Mouse (Mus musculus): ENCODE data around the gene Pitx2. TPM values are rescaled to one million over a fixed set of nuclear protein-coding genes. Genes with fewer than 3 reads are reported as not detected.

Gene Pitx2
- polyA plus RNA-seq, 1 experiment, result 0.11 TPM

GRCm38 (mm10) chr3:129208031-129208380 lies 8.3 kb downstream of the Pitx2 start:
- Histone ChIP-seq H3K9me3 (peaks cover 20% of the 10 kb centered on the region), H3K4me1 (peaks cover 27% of the 10 kb centered on the region), H3K36me3 (replicated peaks; ENCODE audit: low read length) (no peaks in the 10 kb centered on the region), H3K4me3 (replicated peaks) (no peak overlapping the region), H3K27me3 (replicated peaks) (peaks cover 96% of the 10 kb centered on the region)
- no peak for TF ChIP-seq GATA1 (IDR thresholded peaks at IDR 0.05; ENCODE audit: borderline replicate concordance, low read length)
- no peak for TF ChIP-seq FLI1 (IDR thresholded peaks at IDR 0.05; ENCODE audit: low read length)

GRCm38 (mm10) chr3:129208421-129208820 lies 8.7 kb downstream of the Pitx2 start:
- TF ChIP-seq GATA1 (IDR thresholded peaks at IDR 0.05; ENCODE audit: borderline replicate concordance, low read length) (no peak), FLI1 (IDR thresholded peaks at IDR 0.05; ENCODE audit: low read length) (no peak)
- Histone ChIP-seq H3K4me1 (peaks cover 27% of the 10 kb centered on the region), H3K4me3 (replicated peaks) (no peak overlapping the region), H3K9me3 (peaks cover 17% of the 10 kb centered on the region), H3K36me3 (replicated peaks; ENCODE audit: low read length) (no peaks in the 10 kb centered on the region), H3K27me3 (replicated peaks) (peaks cover 96% of the 10 kb centered on the region)

- H3K9me3 ChIP-seq, result peaks cover 11% of the 10 kb centered on the region
- H3K36me3 ChIP-seq (replicated peaks; ENCODE audit: low read length), result no peaks in the 10 kb centered on the region
- TF ChIP-seq FLI1 (IDR thresholded peaks at IDR 0.05; ENCODE audit: low read length), result no peak
- TF ChIP-seq GATA1 (IDR thresholded peaks at IDR 0.05; ENCODE audit: borderline replicate concordance, low read length), result no peak
- H3K27me3 ChIP-seq (replicated peaks), result peaks cover 96% of the 10 kb centered on the region
- H3K4me3 ChIP-seq (replicated peaks), result no peak overlapping the region
- peaks cover 27% of the 10 kb centered on the region for H3K4me1 ChIP-seq
Measured at GRCm38 (mm10) chr3:129209266-129209665, 9.6 kb downstream of the Pitx2 start.

GRCm38 (mm10) chr3:129209771-129210170 lies 10.1 kb downstream of the Pitx2 start:
- Histone ChIP-seq H3K4me1 (peaks cover 27% of the 10 kb centered on the region), H3K9me3 (peaks cover 12% of the 10 kb centered on the region), H3K36me3 (replicated peaks; ENCODE audit: low read length) (no peaks in the 10 kb centered on the region), H3K27me3 (replicated peaks) (peaks cover 96% of the 10 kb centered on the region), H3K4me3 (replicated peaks) (no peak overlapping the region)
- TF ChIP-seq FLI1 (IDR thresholded peaks at IDR 0.05; ENCODE audit: low read length) (no peak), GATA1 (IDR thresholded peaks at IDR 0.05; ENCODE audit: borderline replicate concordance, low read length) (no peak)

GRCm38 (mm10) chr3:129212038-129212645 lies 12.5 kb downstream of the Pitx2 start:
- peaks cover 99% of the 10 kb centered on the region for H3K27me3 ChIP-seq (replicated peaks)
- no peaks in the 10 kb centered on the region for H3K36me3 ChIP-seq (replicated peaks; ENCODE audit: low read length)
- peaks cover 41% of the 10 kb centered on the region for H3K4me1 ChIP-seq
- H3K9me3 ChIP-seq, result peaks cover 18% of the 10 kb centered on the region
- TF ChIP-seq GATA1 (IDR thresholded peaks at IDR 0.05; ENCODE audit: borderline replicate concordance, low read length) (no peak), FLI1 (IDR thresholded peaks at IDR 0.05; ENCODE audit: low read length) (no peak)
- no peak overlapping the region for H3K4me3 ChIP-seq (replicated peaks)

GRCm38 (mm10) chr3:129212807-129213206 lies 13.1 kb downstream of the Pitx2 start:
- Histone ChIP-seq H3K4me1 (peaks cover 38% of the 10 kb centered on the region), H3K9me3 (peaks cover 15% of the 10 kb centered on the region), H3K4me3 (replicated peaks) (no peak overlapping the region), H3K36me3 (replicated peaks; ENCODE audit: low read length) (no peaks in the 10 kb centered on the region), H3K27me3 (replicated peaks) (peaks cover 99% of the 10 kb centered on the region)
- TF ChIP-seq GATA1 (IDR thresholded peaks at IDR 0.05; ENCODE audit: borderline replicate concordance, low read length) (no peak), FLI1 (IDR thresholded peaks at IDR 0.05; ENCODE audit: low read length) (no peak)

GRCm38 (mm10) chr3:129213633-129214145 lies 14.0 kb downstream of the Pitx2 start:
- Histone ChIP-seq H3K36me3 (replicated peaks; ENCODE audit: low read length) (no peaks in the 10 kb centered on the region), H3K9me3 (peaks cover 18% of the 10 kb centered on the region), H3K4me3 (replicated peaks) (peak overlapping the region; percentile 93), H3K27me3 (replicated peaks) (peaks cover 99% of the 10 kb centered on the region), H3K4me1 (peaks cover 46% of the 10 kb centered on the region)
- TF ChIP-seq GATA1 (IDR thresholded peaks at IDR 0.05; ENCODE audit: borderline replicate concordance, low read length) (no peak), FLI1 (IDR thresholded peaks at IDR 0.05; ENCODE audit: low read length) (no peak)

GRCm38 (mm10) chr3:129214146-129214665 lies 14.5 kb downstream of the Pitx2 start:
- H3K9me3 ChIP-seq, result peaks cover 18% of the 10 kb centered on the region
- no peaks in the 10 kb centered on the region for H3K36me3 ChIP-seq (replicated peaks; ENCODE audit: low read length)
- H3K4me1 ChIP-seq, result peaks cover 47% of the 10 kb centered on the region
- peaks cover 99% of the 10 kb centered on the region for H3K27me3 ChIP-seq (replicated peaks)
- peak overlapping the region; percentile 93 for H3K4me3 ChIP-seq (replicated peaks)
- TF ChIP-seq GATA1 (IDR thresholded peaks at IDR 0.05; ENCODE audit: borderline replicate concordance, low read length) (no peak), FLI1 (IDR thresholded peaks at IDR 0.05; ENCODE audit: low read length) (no peak)

- H3K9me3 ChIP-seq, result peaks cover 16% of the 10 kb centered on the region
- H3K36me3 ChIP-seq (replicated peaks; ENCODE audit: low read length), result no peaks in the 10 kb centered on the region
- TF ChIP-seq FLI1 (IDR thresholded peaks at IDR 0.05; ENCODE audit: low read length) (no peak), GATA1 (IDR thresholded peaks at IDR 0.05; ENCODE audit: borderline replicate concordance, low read length) (no peak)
- peaks cover 47% of the 10 kb centered on the region for H3K4me1 ChIP-seq
- H3K27me3 ChIP-seq (replicated peaks), result peaks cover 98% of the 10 kb centered on the region
- peak overlapping the region; percentile 93 for H3K4me3 ChIP-seq (replicated peaks)
Measured at GRCm38 (mm10) chr3:129214666-129215161, 15.0 kb downstream of the Pitx2 start.

GRCm38 (mm10) chr3:129215241-129215750 lies 15.6 kb downstream of the Pitx2 start:
- peak overlapping the region; percentile 93 for H3K4me3 ChIP-seq (replicated peaks)
- TF ChIP-seq GATA1 (IDR thresholded peaks at IDR 0.05; ENCODE audit: borderline replicate concordance, low read length), result no peak
- TF ChIP-seq FLI1 (IDR thresholded peaks at IDR 0.05; ENCODE audit: low read length), result no peak
- H3K9me3 ChIP-seq, result peaks cover 16% of the 10 kb centered on the region
- H3K36me3 ChIP-seq (replicated peaks; ENCODE audit: low read length), result no peaks in the 10 kb centered on the region
- peaks cover 47% of the 10 kb centered on the region for H3K4me1 ChIP-seq
- H3K27me3 ChIP-seq (replicated peaks), result peaks cover 98% of the 10 kb centered on the region

All from megakaryocyte, embryonic 14.5 days (primary cell).